In genomic region chr17:84287675-84288420, GRCm38 (mm10) we compare ENCODE assay signal across 13 mouse cellular contexts.
"Had no signal": no experiment of that assay in that cellular context is flagged by ENCODE, and none has a peak within 500 bp of the region (broad histone marks: within the 10 kb centered on the region; RNA-seq: fewer than 3 reads in every experiment).

No protein-coding gene starts in this region.

- H3K4me3 ChIP-seq: kidney, embryonic 15.5 days; limb, embryonic 15.5 days; midbrain, embryonic 10.5 days; myocyte; neural tube, embryonic 15.5 days had no signal

- ATAC-seq: inflammation-experienced regulatory T-cells, adult 6 months had no signal

- H3K9ac ChIP-seq: kidney, embryonic 15.5 days; limb, embryonic 15.5 days; liver, embryonic 14.5 days; neural tube, embryonic 15.5 days had no signal

- H3K36me3 ChIP-seq: limb, embryonic 15.5 days had no signal

- H3K4me1 ChIP-seq: midbrain, embryonic 10.5 days; neural tube, embryonic 15.5 days had no signal

- H3K9me3 ChIP-seq: kidney, embryonic 15.5 days; limb, embryonic 15.5 days; midbrain, embryonic 10.5 days; neural tube, embryonic 15.5 days had no signal

- DNase-seq: kidney, postnatal 36 days; layer of hippocampus, adult 9-11 months; layer of hippocampus, postnatal 36 days; lung, adult 18-20 months; midbrain, embryonic 14.5 days; thymus, postnatal 4 days had no signal

- H3K27ac ChIP-seq: limb, embryonic 15.5 days; liver, embryonic 14.5 days; midbrain, embryonic 10.5 days; neural tube, embryonic 15.5 days had no signal

- H3K4me2 ChIP-seq: kidney, embryonic 15.5 days; limb, embryonic 15.5 days; neural tube, embryonic 15.5 days had no signal

- H3K27me3 ChIP-seq: kidney, embryonic 15.5 days; limb, embryonic 15.5 days; neural tube, embryonic 15.5 days had no signal
